Mouse (Mus musculus): ENCODE measurements around the gene Chst15.
A peak's percentile ranks its signal among the peaks of the same experiment; 100 is the strongest.

Gene Chst15

GRCm38 (mm10) chr7:132299661-132300210 is 17.3 kb downstream of the Chst15 start:
- no peak for DNase-seq

- DNase-seq = no peak
These were observed 18.5 kb downstream of the Chst15 start for GRCm38 (mm10) chr7:132298412-132298990.

GRCm38 (mm10) chr7:132296661-132297443 is 20.2 kb downstream of the Chst15 start:
- no peak for DNase-seq

- no peak for DNase-seq
These were observed 20.9 kb downstream of the Chst15 start for GRCm38 (mm10) chr7:132296132-132296531.

GRCm38 (mm10) chr7:132287340-132287664 is 29.7 kb downstream of the Chst15 start:
- DNase-seq = no peak

- DNase-seq = peak; percentile 13 to 15
These were observed 30.2 kb downstream of the Chst15 start for GRCm38 (mm10) chr7:132286630-132287339.

- no peak for DNase-seq
These were observed 32.2 kb downstream of the Chst15 start for GRCm38 (mm10) chr7:132284795-132285194.

- DNase-seq = no peak
These were observed 32.8 kb downstream of the Chst15 start for GRCm38 (mm10) chr7:132284048-132284737.

GRCm38 (mm10) chr7:132282576-132282975 is 34.5 kb downstream of the Chst15 start:
- DNase-seq = no peak

- no peak for DNase-seq
These were observed 34.9 kb downstream of the Chst15 start for GRCm38 (mm10) chr7:132282161-132282560.

- no peak for DNase-seq
These were observed 35.3 kb downstream of the Chst15 start for GRCm38 (mm10) chr7:132281753-132282152.

- DNase-seq = no peak
These were observed 38.4 kb downstream of the Chst15 start for GRCm38 (mm10) chr7:132278658-132279057.

GRCm38 (mm10) chr7:132276287-132276686 is 40.7 kb downstream of the Chst15 start:
- DNase-seq = no peak

- DNase-seq = no peak
These were observed 43.1 kb downstream of the Chst15 start for GRCm38 (mm10) chr7:132273741-132274513.

GRCm38 (mm10) chr7:132272984-132273383 is 44.0 kb downstream of the Chst15 start:
- DNase-seq = no peak

- no peak for DNase-seq
These were observed 46.7 kb downstream of the Chst15 start for GRCm38 (mm10) chr7:132270364-132270763.

GRCm38 (mm10) chr7:132269661-132270060 is 47.4 kb downstream of the Chst15 start:
- no peak for DNase-seq

- DNase-seq = no peak
These were observed 49.1 kb downstream of the Chst15 start for GRCm38 (mm10) chr7:132267721-132268498.

- DNase-seq = no peak
These were observed 52.3 kb downstream of the Chst15 start for GRCm38 (mm10) chr7:132264763-132265162.

GRCm38 (mm10) chr7:132263186-132263585 is 53.8 kb downstream of the Chst15 start:
- no peak for DNase-seq

GRCm38 (mm10) chr7:132262696-132263095 is 54.3 kb downstream of the Chst15 start:
- no peak for DNase-seq
